Mouse (Mus musculus): ENCODE measurements around the gene Alg9. TPM values are rescaled to one million over a fixed set of nuclear protein-coding genes. Genes with fewer than 3 reads are reported as not detected.
A peak's percentile ranks its signal among the peaks of the same experiment; 100 is the strongest.

The Alg9 gene
- polyA plus RNA-seq, 1 experiment from 2014 or later: 63.1 TPM

GRCm38 (mm10) chr9:50742744-50743143, 32.1 kb upstream of the Alg9 start:
- H3K4me2 ChIP-seq: no peak overlapping the region
- peaks cover 19% of the 10 kb centered on the region for H3K4me1 ChIP-seq
- no peak overlapping the region for H3K9ac ChIP-seq
- no peaks in the 10 kb centered on the region for H3K9me3 ChIP-seq
- H3K4me3 ChIP-seq: no peak overlapping the region
- no peak overlapping the region for H3K27ac ChIP-seq
- ATAC-seq (replicated peaks): no peak
- no peaks in the 10 kb centered on the region; the same call in 1 of the 2 replicates for H3K27me3 ChIP-seq (replicated peaks)
- H3K36me3 ChIP-seq (replicated peaks): no peaks in the 10 kb centered on the region
- WGBS: 73% methylated on average over 2 of the region's 2 CpGs

DNA sequence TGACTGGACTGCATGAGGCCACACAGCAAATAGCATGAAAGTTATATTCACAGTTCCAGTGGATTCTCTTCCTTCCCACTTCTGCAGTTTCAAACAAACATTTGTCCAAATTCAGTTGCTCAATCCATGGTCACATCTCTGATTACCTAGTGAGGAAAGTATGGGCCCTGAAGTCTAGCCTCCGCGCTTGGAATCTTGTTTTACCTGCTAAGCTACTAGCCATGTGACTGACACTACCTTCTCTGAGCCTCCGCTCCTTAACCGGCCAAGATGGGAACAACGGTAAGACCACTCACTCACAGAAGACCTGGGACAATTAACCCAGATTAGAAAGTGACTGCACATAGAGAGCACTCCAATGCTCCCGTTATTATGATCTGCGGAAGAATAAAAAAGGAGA, 29.0 kb upstream of the Alg9 start:
- Histone ChIP-seq H3K4me1 (peaks cover 9% of the 10 kb centered on the region), H3K27ac (no peak overlapping the region), H3K36me3 (replicated peaks) (no peaks in the 10 kb centered on the region), H3K27me3 (replicated peaks) (no peaks in the 10 kb centered on the region; the same call in 1 of the 2 replicates), H3K9ac (0 out of 2 replicates have a peak overlapping the region, but pooled peaks have one; percentile 16), H3K9me3 (no peaks in the 10 kb centered on the region), H3K4me2 (peak overlapping the region; percentile 55), H3K4me3 (peak overlapping the region; percentile 34)
- ATAC-seq (replicated peaks): no peak
- WGBS: 15% methylated on average over 7 of the region's 7 CpGs

DNA sequence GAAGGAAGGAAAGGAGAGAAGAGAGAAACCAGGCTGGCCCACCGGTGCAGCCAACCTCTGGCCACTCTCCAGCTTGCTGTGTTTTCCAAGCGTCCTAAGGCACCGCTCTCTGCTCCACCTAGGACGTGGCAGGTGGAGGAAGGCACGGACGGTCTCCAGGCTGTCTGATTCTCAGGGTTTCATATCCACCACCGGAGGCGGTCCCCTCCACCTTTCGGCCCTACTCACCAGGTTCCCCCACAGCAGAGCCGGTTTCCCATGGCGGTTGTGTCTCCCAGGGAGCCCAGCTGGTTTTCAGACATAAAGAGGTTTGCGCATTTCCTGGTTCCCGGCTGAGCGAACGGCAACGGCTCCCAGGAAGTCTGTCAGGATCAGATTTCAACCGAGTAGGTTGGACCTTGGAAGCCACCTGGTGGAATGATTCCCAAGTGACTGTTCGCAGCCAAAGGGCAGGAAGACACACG, 28.6 kb upstream of the Alg9 start, which contains the start of gene 2310030G06Rik:
TSS of gene 2310030G06Rik (minus strand) at position 323 of the 464 bp plus-strand sequence.
- H3K9me3 ChIP-seq: no peaks in the 10 kb centered on the region
- peak within 1 kb of the TSS; percentile 34 for H3K4me3 ChIP-seq
- peak within 1 kb of the TSS; percentile 55 for H3K4me2 ChIP-seq
- H3K27me3 ChIP-seq (replicated peaks): no peaks in the 10 kb centered on the region; the same call in 1 of the 2 replicates
- WGBS: 2% methylated on average over 19 of the region's 19 CpGs
- 0 out of 2 replicates have a peak within 1 kb of the TSS, but pooled peaks have one; percentile 16 for H3K9ac ChIP-seq
- no peaks in the 10 kb centered on the region for H3K36me3 ChIP-seq (replicated peaks)
- no peak for ATAC-seq (replicated peaks)
- H3K27ac ChIP-seq: no peak within 1 kb of the TSS
- H3K4me1 ChIP-seq: peaks cover 9% of the 10 kb centered on the region

DNA sequence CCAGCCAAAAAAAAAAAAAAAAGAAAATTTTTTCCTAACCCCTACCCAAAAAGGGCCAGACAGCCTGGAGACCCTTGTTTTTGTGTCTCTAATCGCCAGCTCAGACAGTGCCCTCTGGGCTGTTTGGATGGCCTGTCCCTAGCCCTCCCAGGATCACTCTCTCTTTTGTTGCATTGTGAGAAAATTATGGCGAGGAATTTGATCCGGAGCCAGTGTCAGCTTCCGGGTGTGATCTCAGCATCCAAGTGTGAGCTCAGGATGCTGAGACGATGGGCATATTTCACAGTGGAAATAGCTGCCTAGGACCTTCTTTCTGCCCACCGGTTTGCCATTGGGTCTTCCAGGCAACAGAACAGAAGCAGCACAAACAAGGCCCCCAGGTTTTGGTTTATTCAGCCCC, 24.1 kb upstream of the Alg9 start:
- Histone ChIP-seq H3K36me3 (replicated peaks) (no peaks in the 10 kb centered on the region), H3K9ac (no peak overlapping the region), H3K4me2 (no peak overlapping the region), H3K4me1 (peaks cover 9% of the 10 kb centered on the region), H3K4me3 (no peak overlapping the region), H3K27ac (no peak overlapping the region), H3K27me3 (replicated peaks) (no peaks in the 10 kb centered on the region; the same call in 1 of the 2 replicates), H3K9me3 (no peaks in the 10 kb centered on the region)
- WGBS: 77% methylated on average over 6 of the region's 6 CpGs
- ATAC-seq (replicated peaks): no peak

- Histone ChIP-seq H3K9me3 (no peaks in the 10 kb centered on the region), H3K9ac (no peak within 1 kb of the TSS), H3K27me3 (replicated peaks) (no peaks in the 10 kb centered on the region; the same call in 1 of the 2 replicates), H3K36me3 (replicated peaks) (no peaks in the 10 kb centered on the region), H3K4me2 (no peak within 1 kb of the TSS), H3K27ac (no peak within 1 kb of the TSS), H3K4me1 (peaks cover 5% of the 10 kb centered on the region), H3K4me3 (no peak within 1 kb of the TSS)
- ATAC-seq (replicated peaks): no peak
- WGBS: 72% methylated on average over 22 of the region's 22 CpGs
Observed at GRCm38 (mm10) chr9:50751323-50751722, 23.5 kb upstream of the Alg9 start, which contains the start of gene Cryab. Gene Cryab, plus strand, starts transcription at chr9:50751325.

GRCm38 (mm10) chr9:50752054-50752602, 22.7 kb upstream of the Alg9 start, which contains the start of gene Hspb2:
Gene Hspb2, minus strand, starts transcription at chr9:50752354.
- Histone ChIP-seq H3K27ac (no peak within 1 kb of the TSS), H3K27me3 (replicated peaks) (no peaks in the 10 kb centered on the region; the same call in 1 of the 2 replicates), H3K4me1 (no peaks in the 10 kb centered on the region), H3K4me2 (no peak within 1 kb of the TSS), H3K9ac (no peak within 1 kb of the TSS), H3K4me3 (no peak within 1 kb of the TSS), H3K9me3 (no peaks in the 10 kb centered on the region), H3K36me3 (replicated peaks) (no peaks in the 10 kb centered on the region)
- no peak for ATAC-seq (replicated peaks)
- 75% methylated on average over 14 of the region's 14 CpGs for WGBS

- WGBS: 70% methylated on average over 17 of the region's 17 CpGs
- Histone ChIP-seq H3K36me3 (replicated peaks) (no peaks in the 10 kb centered on the region), H3K9me3 (no peaks in the 10 kb centered on the region), H3K4me1 (no peaks in the 10 kb centered on the region), H3K4me2 (no peak overlapping the region), H3K27me3 (replicated peaks) (no peaks in the 10 kb centered on the region), H3K9ac (no peak overlapping the region), H3K4me3 (no peak overlapping the region), H3K27ac (no peak overlapping the region)
- ATAC-seq (replicated peaks): no peak
Observed at GRCm38 (mm10) chr9:50752784-50753615, 21.8 kb upstream of the Alg9 start.

DNA sequence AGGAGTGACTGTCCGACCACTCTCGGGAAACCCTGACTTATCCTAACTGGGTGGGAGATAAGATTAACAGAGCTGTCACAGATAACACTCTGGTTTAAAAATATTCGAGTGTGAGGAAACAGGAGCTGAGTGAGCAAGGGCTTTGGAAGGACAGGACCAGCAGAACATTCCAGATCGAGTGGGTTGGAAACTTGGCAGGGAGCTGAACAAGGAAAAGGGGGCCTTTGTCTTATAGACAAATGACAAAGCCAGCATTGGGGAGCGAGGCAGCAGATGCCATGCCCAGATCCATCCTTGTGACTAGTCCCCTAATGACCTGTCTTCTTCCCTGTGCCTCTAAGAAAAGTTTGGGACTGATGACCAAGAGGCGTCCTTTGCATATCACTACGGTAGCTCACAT, 20.9 kb upstream of the Alg9 start:
- Histone ChIP-seq H3K9me3 (no peaks in the 10 kb centered on the region), H3K4me1 (no peaks in the 10 kb centered on the region), H3K4me2 (no peak overlapping the region), H3K27ac (no peak overlapping the region), H3K4me3 (no peak overlapping the region), H3K36me3 (replicated peaks) (no peaks in the 10 kb centered on the region), H3K27me3 (replicated peaks) (no peaks in the 10 kb centered on the region), H3K9ac (no peak overlapping the region)
- ATAC-seq (replicated peaks): no peak
- WGBS: 78% methylated on average over 7 of the region's 7 CpGs

GRCm38 (mm10) chr9:50756711-50757110, 18.1 kb upstream of the Alg9 start:
- ATAC-seq (replicated peaks): no peak
- no peak overlapping the region for H3K4me2 ChIP-seq
- no peaks in the 10 kb centered on the region for H3K9me3 ChIP-seq
- 51% methylated on average over 5 of the region's 5 CpGs for WGBS
- H3K4me3 ChIP-seq: no peak overlapping the region
- no peak overlapping the region for H3K9ac ChIP-seq
- H3K27ac ChIP-seq: no peak overlapping the region
- H3K4me1 ChIP-seq: no peaks in the 10 kb centered on the region
- H3K36me3 ChIP-seq (replicated peaks): no peaks in the 10 kb centered on the region
- H3K27me3 ChIP-seq (replicated peaks): no peaks in the 10 kb centered on the region; the same call in 1 of the 2 replicates

DNA sequence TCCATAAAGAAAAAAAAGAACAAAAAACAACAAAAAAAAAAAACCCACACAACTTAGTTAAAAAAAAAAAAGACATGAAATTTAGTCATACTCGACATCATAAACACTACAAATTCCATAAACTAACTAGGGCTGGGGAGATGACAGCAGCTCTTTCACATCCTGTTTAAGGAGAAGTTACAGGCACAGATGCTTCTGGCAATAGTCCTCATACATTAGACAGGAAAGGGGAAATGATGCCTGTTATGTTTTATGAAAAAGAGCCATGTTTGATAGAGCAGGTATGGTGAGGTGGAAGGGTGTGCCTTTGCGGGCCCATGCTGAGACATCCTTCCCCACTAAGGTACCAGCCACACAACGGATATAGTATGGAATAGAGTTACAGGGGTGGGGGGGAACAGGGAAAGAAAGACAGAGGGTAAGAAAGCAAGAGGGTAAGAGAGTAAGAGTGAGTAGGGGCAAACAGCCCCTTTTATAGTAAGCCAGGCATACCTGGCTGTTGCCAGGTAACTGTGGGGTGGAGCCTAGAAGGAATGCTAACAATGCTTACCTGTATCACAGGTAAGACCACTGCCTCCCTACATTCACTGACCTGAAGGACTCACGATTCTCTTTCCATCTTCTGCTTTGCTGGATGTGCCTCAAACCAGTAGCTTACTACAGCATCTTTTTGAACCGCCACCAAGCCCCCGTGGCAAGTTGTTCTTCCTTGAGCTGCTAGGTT, 13.1 kb upstream of the Alg9 start:
- no peak overlapping the region for H3K27ac ChIP-seq

GRCm38 (mm10) chr9:50763331-50763730, 11.5 kb upstream of the Alg9 start:
- no peak overlapping the region for H3K27ac ChIP-seq
- no peaks in the 10 kb centered on the region; the same call in 1 of the 2 replicates for H3K27me3 ChIP-seq (replicated peaks)
- H3K4me1 ChIP-seq: peaks cover 10% of the 10 kb centered on the region
- no peak overlapping the region for H3K9ac ChIP-seq
- H3K9me3 ChIP-seq: no peaks in the 10 kb centered on the region
- WGBS: 64% methylated on average over 1 of the region's 1 CpGs
- H3K36me3 ChIP-seq (replicated peaks): no peaks in the 10 kb centered on the region
- no peak for ATAC-seq (replicated peaks)
- no peak overlapping the region for H3K4me2 ChIP-seq
- H3K4me3 ChIP-seq: no peak overlapping the region

More for the DNA sequence above, 13.1 kb upstream of the Alg9 start:
- H3K4me2 ChIP-seq: no peak overlapping the region
- no peak for ATAC-seq (replicated peaks)
- WGBS: 69% methylated on average over 6 of the region's 6 CpGs
- no peaks in the 10 kb centered on the region for H3K9me3 ChIP-seq
- peaks cover under 1% of the 10 kb centered on the region for H3K4me1 ChIP-seq
- H3K36me3 ChIP-seq (replicated peaks): no peaks in the 10 kb centered on the region
- no peaks in the 10 kb centered on the region; the same call in 1 of the 2 replicates for H3K27me3 ChIP-seq (replicated peaks)
- no peak overlapping the region for H3K9ac ChIP-seq
- H3K4me3 ChIP-seq: no peak overlapping the region
